Mouse (Mus musculus) forebrain, embryonic 11.5 days (tissue): Measurements from ENCODE around the gene Nelfe. TPM values are rescaled to one million over a fixed set of nuclear protein-coding genes. Genes with fewer than 3 reads are reported as not detected.

Source experiments
- ATAC-seq: fragments of 200-750 bp; cut with Nextera tagmentation; replicated peaks from 2 replicates; pipeline ENCODE4 v1.8.0; 2017; ENCODE audit warnings: moderate TSS enrichment; ENCODE audit not compliant: low FRiP score
- DNase-seq: peaks from one replicate; pipeline ENCODE4 v3.0.0-alpha.2; 2017; ENCODE audit warnings: low spot score
- H3K27ac ChIP-seq: fragments of 300-500 bp; sonication (generic); 2 replicates; pipeline ENCODE4 v1.5.1; 2014; ENCODE audit warnings: low read depth, low read length
- H3K27me3 ChIP-seq: fragments of 300-500 bp; sonication (generic); 2 replicates; pipeline ENCODE4 v1.6.1; 2014; ENCODE audit warnings: mild to moderate bottlenecking, low read length, mixed read lengths; ENCODE audit not compliant: control insufficient read depth, insufficient read depth
- H3K36me3 ChIP-seq: fragments of 300-500 bp; sonication (generic); 2 replicates; pipeline ENCODE4 v1.6.1; 2014; ENCODE audit warnings: mild to moderate bottlenecking, low read length, moderate library complexity, mixed read lengths; ENCODE audit not compliant: control insufficient read depth, insufficient read depth
- H3K4me1 ChIP-seq: fragments of 300-500 bp; sonication (generic); replicated peaks from 2 replicates; pipeline ENCODE4 v1.6.1; 2014; ENCODE audit warnings: low read length, mixed read lengths; ENCODE audit not compliant: control insufficient read depth, insufficient read depth
- H3K4me2 ChIP-seq: fragments of 300-500 bp; sonication (generic); 2 replicates; pipeline ENCODE4 v1.6.1; 2014; ENCODE audit warnings: low read depth, mild to moderate bottlenecking, low read length, moderate library complexity, mixed read lengths; ENCODE audit not compliant: severe bottlenecking
- H3K4me3 ChIP-seq: fragments of 300-500 bp; sonication (generic); 2 replicates; pipeline ENCODE4 v1.5.1; 2014; ENCODE audit warnings: low read depth, low read length
- H3K9ac ChIP-seq: fragments of 300-500 bp; sonication (generic); 2 replicates; pipeline ENCODE4 v1.6.1; 2014; ENCODE audit warnings: low read length
- H3K9me3 ChIP-seq: fragments of 300-500 bp; sonication (generic); 2 replicates; pipeline ENCODE4 v1.6.1; 2016; ENCODE audit warnings: low read length, mixed read lengths; ENCODE audit not compliant: control insufficient read depth
- WGBS: fragments of 180-500 bp; shearing (Covaris S2); extraction: QIAGEN DNeasy Blood & Tissue Kit; methylation state at CpG from one replicate; pipeline ENCODE4 v1.1.7; 2014; 5-methylcytosine and 5-hydroxymethylcytosine counted together
- polyA plus RNA-seq: library from polyadenylated mRNA; unstranded; fragments of >200 nt; fragmentation: Nextera tagmentation; extraction: Ambion mirVana; gene quantifications from 2 replicates; pipeline ENCODE4 v1.2.1, GENCODE M21; 2014

The Nelfe gene
- polyA plus RNA-seq, 1 experiment from 2014 or later = 143 TPM

DNA sequence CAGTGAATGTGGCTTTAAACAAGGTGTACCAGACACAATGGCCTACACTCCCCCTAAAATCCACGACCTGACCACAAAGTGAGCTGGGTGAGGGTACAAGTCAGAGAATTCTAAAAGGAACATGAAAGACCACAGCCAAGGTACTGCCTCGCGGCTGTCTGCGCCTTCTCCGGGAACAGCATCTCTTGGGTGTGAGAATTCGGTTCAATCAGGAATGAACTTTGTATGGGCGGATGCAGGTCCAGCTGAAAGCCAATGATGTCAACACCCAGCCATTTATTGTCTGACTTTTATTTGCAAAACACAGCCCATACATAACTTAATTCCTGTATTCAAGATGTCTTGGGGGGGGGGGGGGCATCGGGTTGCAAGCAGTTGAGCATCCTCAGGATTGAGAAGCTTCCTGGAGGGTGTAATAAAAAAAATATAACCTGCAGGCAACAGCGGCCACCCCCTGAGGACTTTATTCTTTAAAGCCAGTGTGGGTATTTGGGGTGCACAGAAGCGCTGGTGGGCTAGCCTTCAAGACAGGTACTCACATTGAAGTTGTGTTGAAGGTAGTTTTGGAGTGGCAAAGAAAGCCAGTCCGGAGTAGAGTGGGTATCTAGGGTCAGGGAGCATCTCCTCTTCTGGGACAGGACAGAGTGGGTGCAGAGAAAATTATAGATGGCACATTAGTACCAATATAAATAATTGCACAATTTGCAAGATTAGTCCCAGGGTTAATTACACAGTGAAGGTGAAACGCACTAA lies 43.1 kb downstream of the Nelfe start:
- no peak for ATAC-seq
- peaks cover 11% of the 10 kb centered on the region for H3K4me1 ChIP-seq
- WGBS = 72% methylated on average over 12 of the region's 12 CpGs
- peaks cover 4% of the 10 kb centered on the region; the same call in 1 of the 2 replicates for H3K36me3 ChIP-seq
- H3K9ac ChIP-seq = peak overlapping the region; percentile 67
- H3K9me3 ChIP-seq = no peaks in the 10 kb centered on the region
- no peaks in the 10 kb centered on the region for H3K27me3 ChIP-seq
- peak overlapping the region; percentile 91 for H3K4me3 ChIP-seq
- DNase-seq = no peak
- H3K27ac ChIP-seq = peak overlapping the region; percentile 68
- peak overlapping the region; percentile 86; the same call in 1 of the 2 replicates for H3K4me2 ChIP-seq

GRCm38 (mm10) chr17:34894074-34894597 lies 43.9 kb downstream of the Nelfe start:
- Histone ChIP-seq H3K27me3 (no peaks in the 10 kb centered on the region), H3K36me3 (peaks cover 4% of the 10 kb centered on the region; the same call in 1 of the 2 replicates), H3K27ac (peak overlapping the region; percentile 88), H3K9me3 (no peaks in the 10 kb centered on the region), H3K4me3 (peak overlapping the region; percentile 91), H3K4me2 (peak overlapping the region; percentile 86), H3K9ac (peak overlapping the region; percentile 97), H3K4me1 (peaks cover 11% of the 10 kb centered on the region)
- 1% methylated on average over 49 of the region's 51 CpGs for WGBS
- ATAC-seq (peak; percentile 87), DNase-seq (peak; percentile 98)

GRCm38 (mm10) chr17:34894801-34895530 lies 44.8 kb downstream of the Nelfe start:
- Histone ChIP-seq H3K27ac (peak overlapping the region; percentile 88), H3K4me1 (peaks cover 12% of the 10 kb centered on the region), H3K9ac (peak overlapping the region; percentile 97), H3K27me3 (no peaks in the 10 kb centered on the region), H3K36me3 (peaks cover 4% of the 10 kb centered on the region; the same call in 1 of the 2 replicates), H3K9me3 (no peaks in the 10 kb centered on the region), H3K4me3 (peak overlapping the region; percentile 91), H3K4me2 (peak overlapping the region; percentile 86)
- 8% methylated on average over 50 of the region's 51 CpGs for WGBS
- peak; percentile 22 for ATAC-seq
- DNase-seq = peak; percentile 71

DNA sequence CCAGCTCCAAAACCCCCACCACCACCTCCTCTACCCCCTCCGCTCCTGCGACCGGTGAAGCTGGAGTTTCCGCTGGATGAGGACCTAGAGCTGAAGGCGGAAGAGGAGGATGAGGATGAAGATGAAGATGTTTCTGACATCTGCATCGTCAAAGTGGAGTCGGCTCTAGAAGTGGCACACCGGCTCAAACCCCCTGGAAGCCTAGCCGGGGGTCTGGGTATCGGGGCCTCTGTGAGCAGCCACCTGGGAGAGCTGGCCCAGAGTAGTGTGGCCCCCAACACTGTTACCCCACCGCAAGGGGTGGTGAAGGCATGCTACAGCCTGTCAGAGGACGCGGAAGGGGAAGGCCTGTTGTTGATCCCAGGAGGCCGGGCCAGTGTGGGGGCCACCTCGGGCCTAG lies 45.5 kb downstream of the Nelfe start:
- H3K9me3 ChIP-seq = no peaks in the 10 kb centered on the region
- peaks cover 12% of the 10 kb centered on the region for H3K4me1 ChIP-seq
- peaks cover 4% of the 10 kb centered on the region; the same call in 1 of the 2 replicates for H3K36me3 ChIP-seq
- ATAC-seq (no peak), DNase-seq (peak; percentile 63)
- H3K27ac ChIP-seq = no peak overlapping the region
- peak overlapping the region; percentile 91 for H3K4me3 ChIP-seq
- peak overlapping the region; percentile 97 for H3K9ac ChIP-seq
- no peaks in the 10 kb centered on the region for H3K27me3 ChIP-seq
- H3K4me2 ChIP-seq = peak overlapping the region; percentile 86
- 95% methylated on average over 15 of the region's 15 CpGs for WGBS

GRCm38 (mm10) chr17:34896366-34896765 lies 46.2 kb downstream of the Nelfe start:
- 85% methylated on average over 17 of the region's 17 CpGs for WGBS
- Histone ChIP-seq H3K9ac (no peak overlapping the region), H3K4me1 (peaks cover 12% of the 10 kb centered on the region), H3K4me3 (no peak overlapping the region), H3K4me2 (peak overlapping the region; percentile 86; the same call in 1 of the 2 replicates), H3K9me3 (no peaks in the 10 kb centered on the region), H3K36me3 (peaks cover 4% of the 10 kb centered on the region; the same call in 1 of the 2 replicates), H3K27me3 (no peaks in the 10 kb centered on the region), H3K27ac (no peak overlapping the region)
- no peak for DNase-seq
- ATAC-seq = no peak

DNA sequence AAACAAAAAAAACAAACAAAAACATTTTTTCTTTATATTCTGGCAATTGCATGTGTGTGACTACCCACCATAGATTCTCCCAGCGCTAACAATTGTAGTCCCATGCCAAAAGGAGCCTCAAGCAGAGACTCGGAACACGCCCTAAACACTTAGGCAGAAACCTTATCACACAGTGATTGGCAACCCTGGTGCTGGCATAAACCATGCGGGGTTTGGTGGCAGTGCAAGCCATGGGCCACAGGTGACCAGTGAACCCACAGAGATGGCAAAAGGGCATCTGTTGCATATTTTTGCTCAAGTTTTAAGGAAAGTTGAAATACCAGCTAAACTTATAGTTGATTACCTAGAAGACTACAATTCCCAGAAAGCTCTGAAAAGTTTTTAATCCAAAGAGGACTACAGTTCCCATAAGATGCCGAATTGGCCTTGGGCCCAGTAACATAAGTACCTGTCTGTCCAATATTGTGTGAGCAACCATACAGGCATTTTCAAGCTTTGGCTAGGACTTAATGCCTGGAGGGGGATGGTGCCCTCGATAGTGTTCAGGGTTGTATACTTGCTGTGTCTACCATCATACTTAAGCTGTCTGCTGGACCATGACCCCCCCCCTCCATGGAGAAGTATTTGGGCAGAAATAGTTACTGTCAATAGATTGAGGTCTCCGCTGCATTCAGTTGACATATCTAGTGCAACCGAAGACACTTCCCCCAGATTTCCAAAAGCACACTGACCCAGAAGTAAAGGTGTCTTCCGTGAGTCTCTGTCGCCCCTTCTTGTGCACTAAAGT lies 47.4 kb downstream of the Nelfe start:
- DNase-seq (no peak), ATAC-seq (no peak)
- peaks cover 12% of the 10 kb centered on the region for H3K4me1 ChIP-seq
- H3K9ac ChIP-seq = peak overlapping the region; percentile 98
- H3K36me3 ChIP-seq = peaks cover 4% of the 10 kb centered on the region; the same call in 1 of the 2 replicates
- WGBS = 26% methylated on average over 10 of the region's 10 CpGs
- peak overlapping the region; percentile 94 for H3K4me3 ChIP-seq
- no peaks in the 10 kb centered on the region for H3K9me3 ChIP-seq
- peak overlapping the region; percentile 94 for H3K27ac ChIP-seq
- H3K27me3 ChIP-seq = no peaks in the 10 kb centered on the region
- H3K4me2 ChIP-seq = peak overlapping the region; percentile 98

DNA sequence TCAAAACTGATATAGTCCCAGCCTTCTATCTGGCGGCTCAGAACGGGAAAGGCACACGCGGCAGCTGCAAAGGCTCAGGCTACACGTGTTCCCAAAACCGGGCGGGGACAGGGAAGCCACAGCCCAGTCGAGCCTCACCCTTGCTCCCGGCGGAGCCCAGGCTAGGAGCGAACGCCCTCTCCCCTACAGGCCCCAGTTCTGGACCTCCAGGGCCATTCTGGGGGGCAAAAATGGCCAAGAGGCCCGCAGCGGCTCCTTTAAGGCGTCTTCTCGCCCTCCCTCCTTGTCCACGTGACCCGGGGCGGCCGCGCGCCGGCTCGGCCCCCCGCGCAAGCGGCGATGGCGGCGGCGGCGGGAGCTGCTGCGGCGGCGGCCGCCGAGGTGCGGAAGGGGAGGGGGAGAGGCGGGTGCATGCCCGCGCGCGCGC lies 48.0 kb downstream of the Nelfe start, which contains the start of the genes C2 and Ehmt2:
C2 (minus strand) TSS at position 106 of the 427 bp plus-strand sequence.
Ehmt2 (plus strand) TSS at position 310 of the 427 bp plus-strand sequence.
- Histone ChIP-seq H3K4me1 (peaks cover 12% of the 10 kb centered on the region), H3K36me3 (peaks cover 9% of the 10 kb centered on the region; the same call in 1 of the 2 replicates), H3K27ac (peak within 1 kb of the TSS; percentile 94), H3K9me3 (no peaks in the 10 kb centered on the region), H3K4me2 (peak within 1 kb of the TSS; percentile 98), H3K9ac (peak within 1 kb of the TSS; percentile 98), H3K27me3 (no peaks in the 10 kb centered on the region), H3K4me3 (peak within 1 kb of the TSS; percentile 94)
- ATAC-seq (peak; percentile 30), DNase-seq (peak; percentile 92)
- under 1% methylated on average over 25 of the region's 44 CpGs for WGBS

GRCm38 (mm10) chr17:34898706-34899052 lies 48.5 kb downstream of the Nelfe start:
- Histone ChIP-seq H3K27ac (peak overlapping the region; percentile 94), H3K27me3 (no peaks in the 10 kb centered on the region), H3K4me1 (peaks cover 9% of the 10 kb centered on the region), H3K9me3 (no peaks in the 10 kb centered on the region), H3K36me3 (peaks cover 12% of the 10 kb centered on the region; the same call in 1 of the 2 replicates), H3K4me2 (peak overlapping the region; percentile 98), H3K9ac (peak overlapping the region; percentile 98), H3K4me3 (peak overlapping the region; percentile 94)
- 0 out of 2 replicates have a peak, but pooled peaks have one; percentile 3 for ATAC-seq
- WGBS = under 1% methylated on average over 28 of the region's 47 CpGs
- peak; percentile 85 for DNase-seq
